Mouse (Mus musculus) heart, postnatal 10 days (tissue): ENCODE results near the gene Mup10. TPM values are rescaled to one million over a fixed set of nuclear protein-coding genes. Genes with fewer than 3 reads are reported as not detected.
"Not testable (repeated sequence)": the region's sequence is repeated elsewhere in the genome, so short reads cannot be mapped to it uniquely, and the experiment has no call there.

ENCODE experiments used
- DNase-seq, 2 experiments: peaks; one replicate each; pipeline ENCODE4 v3.0.0; 2021
- intact Hi-C: fragments of 180-260 bp; cut with DNase I; formaldehyde crosslinking; loops from one replicate; pipeline ENCODE4 v1.15.1; 2025
- total RNA-seq, 2 experiments: library from RNA; stranded (reverse); gene quantifications; 2 replicates each; pipeline ENCODE4 v1.2.3; 2021

The Mup10 gene
- total RNA-seq: not detected

- intact Hi-C loops: not testable (repeated sequence)
Observed at GRCm38 (mm10) chr4:60582099-60582498, at the start of gene Mup10. Gene Mup10 (minus strand): TSS chr4:60582199.

More at GRCm38 (mm10) chr4:60582099-60582498, at the start of gene Mup10:
- not testable (repeated sequence) for DNase-seq

Other genes starting within 250 kb of the Mup10 start
- not detected for gene Mup9, start 160.2 kb downstream of the Mup10 start, total RNA-seq
- not detected for gene Mup1, start 80.2 kb downstream of the Mup10 start, total RNA-seq
- not detected for gene Mup11, start 80.2 kb upstream of the Mup10 start, total RNA-seq
- gene Mup12, start 159.1 kb upstream of the Mup10 start, total RNA-seq: not detected
- not detected for gene Mup22, start 239.3 kb upstream of the Mup10 start, total RNA-seq